ENCODE assay signal across 8 mouse cellular contexts in the genomic region with DNA sequence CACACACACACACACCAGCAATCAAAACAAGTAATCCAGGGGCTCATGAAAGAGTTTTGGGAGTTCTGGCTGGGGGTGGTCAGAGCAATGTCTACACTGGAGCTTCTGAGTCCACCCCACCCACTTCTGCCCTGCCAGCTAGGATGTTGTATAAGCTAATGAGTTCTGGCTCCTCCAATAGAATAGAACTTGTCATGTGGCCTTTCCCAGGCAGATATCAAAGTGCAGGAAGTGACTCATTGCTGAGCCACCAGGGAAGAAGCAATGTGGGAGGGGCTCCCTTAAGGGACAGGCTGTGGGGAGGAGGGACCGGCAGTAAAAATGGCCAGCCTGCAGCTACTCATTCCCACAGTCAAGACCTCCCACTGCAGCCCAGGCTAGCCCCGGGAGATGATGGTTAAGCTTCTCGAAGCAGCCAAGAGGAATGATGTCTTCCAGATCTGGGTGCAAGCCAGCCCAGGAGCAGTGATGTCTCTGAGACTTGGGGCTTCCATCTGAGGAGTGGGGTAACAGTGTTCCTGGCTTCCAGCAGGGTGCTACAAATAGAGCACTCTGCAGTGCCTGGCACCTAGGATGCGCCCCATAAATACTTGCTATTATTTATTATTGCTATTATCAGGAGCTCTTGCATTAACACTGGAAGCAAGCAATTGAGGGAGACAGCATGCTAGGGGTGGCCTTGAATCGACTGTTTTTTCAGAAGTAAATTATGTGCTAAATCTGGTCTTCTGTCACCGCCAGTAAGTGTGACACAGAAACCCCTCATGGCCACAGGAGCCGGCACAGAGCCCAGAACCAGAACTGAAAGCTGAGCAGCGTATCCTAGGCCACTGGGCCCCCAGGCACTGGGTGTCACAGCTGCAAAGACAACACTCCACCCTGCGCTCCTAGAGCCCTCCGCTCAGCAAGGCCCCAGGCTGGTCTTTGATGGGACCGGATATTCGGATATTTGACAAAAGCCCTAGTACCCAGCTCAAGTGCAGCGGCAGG.
DNase-seq lines count a peak whose midpoint lies in the region; ATAC-seq and TF ChIP-seq lines count a peak whose summit lies in the region.

No protein-coding gene starts in this region.

- no peak for TF ChIP-seq RAD21 in MEL (IDR thresholded peaks at IDR 0.05; ENCODE audit: low read depth, low read length)

- TF ChIP-seq CTCF in MEL (IDR thresholded peaks at IDR 0.05 in 2 of 3, conservative IDR thresholded peaks at IDR 0.05 in 1 of 3; ENCODE audit: control insufficient read depth in 1 of 3, insufficient read depth in 1 of 3, low read depth in 2 of 3, low read length in 3 of 3, poor library complexity in 1 of 3, severe bottlenecking in 1 of 3) = no peak
- TF ChIP-seq CTCF in embryonic fibroblast, embryonic 13.5 days (IDR thresholded peaks at IDR 0.05; ENCODE audit: borderline replicate concordance, insufficient read depth, low read length) = no peak
- TF ChIP-seq CTCF in hindbrain, postnatal 0 days (IDR thresholded peaks at IDR 0.05; ENCODE audit: low read depth) = no peak
- no peak for TF ChIP-seq CTCF in olfactory bulb, adult 2 months (IDR thresholded peaks at IDR 0.05; ENCODE audit: insufficient read depth, low read depth, low read length)

- no peaks in the 10 kb centered on the region for H3K27me3 ChIP-seq in MEL (ENCODE audit: control insufficient read depth in 1 of 2, insufficient read depth in 2 of 2, low read length in 2 of 2)
- H3K27me3 ChIP-seq in hindbrain, postnatal 0 days (ENCODE audit: insufficient read depth, low read length) = no peaks in the 10 kb centered on the region
- H3K27me3 ChIP-seq in limb, embryonic 14.5 days (ENCODE audit: control insufficient read depth, insufficient read depth, low read length) = no peaks in the 10 kb centered on the region

- peak overlapping the region; percentile 55; the same call in 1 of the 2 replicates for H3K9ac ChIP-seq in MEL (ENCODE audit: control insufficient read depth, low read depth, low read length, poor library complexity, severe bottlenecking)
- no peak overlapping the region for H3K9ac ChIP-seq in hindbrain, postnatal 0 days (replicated peaks; ENCODE audit: low read length)
- H3K9ac ChIP-seq in limb, embryonic 14.5 days (ENCODE audit: low read depth, low read length, severe bottlenecking) = no peak overlapping the region

- no peaks in the 10 kb centered on the region for H3K79me2 ChIP-seq in MEL (ENCODE audit: control insufficient read depth, insufficient read depth, low read length, poor library complexity)

- ATAC-seq in hindbrain, postnatal 0 days = 0 out of 2 replicates have a peak, but pooled peaks have one; percentile 30
- ATAC-seq in limb, embryonic 14.5 days (ENCODE audit: low FRiP score, low read depth) = no peak

- WGBS in hindbrain, postnatal 0 days = 51% methylated on average over 13 of the region's 13 CpGs
- WGBS in limb, embryonic 14.5 days = 48% methylated on average over 13 of the region's 13 CpGs
- 53% methylated on average over 13 of the region's 13 CpGs for WGBS in olfactory bulb, adult 2 months

- no peak for TF ChIP-seq EP300 in MEL (IDR thresholded peaks at IDR 0.05; ENCODE audit: low read depth in 1 of 2, low read length in 2 of 2)

- TF ChIP-seq POLR2A in MEL (IDR thresholded peaks at IDR 0.05; ENCODE audit: control insufficient read depth in 1 of 2, insufficient read depth in 1 of 2, low read depth in 1 of 2, low read length in 2 of 2, poor library complexity in 1 of 2) = no peak; a peak in 1 of 4 replicates
- no peak for TF ChIP-seq POLR2A in embryonic fibroblast, embryonic 13.5 days (IDR thresholded peaks at IDR 0.05; ENCODE audit: low read depth, low read length)
- TF ChIP-seq POLR2A in limb, embryonic 14.5 days (IDR thresholded peaks at IDR 0.05; ENCODE audit: borderline replicate concordance, extremely low read depth, insufficient read depth, insufficient read length) = no peak
- TF ChIP-seq POLR2A in olfactory bulb, adult 2 months (IDR thresholded peaks at IDR 0.05; ENCODE audit: insufficient read depth, low read depth, low read length) = no peak

- peak overlapping the region; percentile 84 for H3K27ac ChIP-seq in MEL (ENCODE audit: control insufficient read depth, low read depth, low read length)
- peak overlapping the region; percentile 85 for H3K27ac ChIP-seq in embryonic fibroblast, embryonic 13.5 days (ENCODE audit: insufficient read depth, low read length)
- no peak overlapping the region for H3K27ac ChIP-seq in hindbrain, postnatal 0 days
- no peak overlapping the region for H3K27ac ChIP-seq in limb, embryonic 14.5 days (replicated peaks; ENCODE audit: low read depth, low read length)
- peak overlapping the region; percentile 76; the same call in 1 of the 2 replicates for H3K27ac ChIP-seq in olfactory bulb, adult 2 months (ENCODE audit: insufficient read depth, low read depth, low read length)

- no peaks in the 10 kb centered on the region for H3K36me3 ChIP-seq in MEL (ENCODE audit: control insufficient read depth in 1 of 2, insufficient read depth in 2 of 2, low read length in 2 of 2)
- H3K36me3 ChIP-seq in hindbrain, postnatal 0 days (ENCODE audit: insufficient read depth, low read length) = no peaks in the 10 kb centered on the region
- no peaks in the 10 kb centered on the region for H3K36me3 ChIP-seq in limb, embryonic 14.5 days (ENCODE audit: control insufficient read depth, insufficient read depth, low read length)

- DNase-seq in embryo, embryonic 10 days (ENCODE audit: low spot score) = peak; percentile 66
- no peak for DNase-seq in embryo, embryonic 9.5 days (ENCODE audit: extremely low spot score)
- DNase-seq in MEL (ENCODE audit: low read depth, low spot score) = peak; percentile 52
- DNase-seq in hindbrain, postnatal 0 days (ENCODE audit: low spot score) = peak; percentile 50
- peak; percentile 23 for DNase-seq in limb, embryonic 14.5 days (ENCODE audit: low spot score)
- no peak for DNase-seq in testis, postnatal 14 days (ENCODE audit: low spot score)

- no peak overlapping the region for H3K4me3 ChIP-seq in MEL (ENCODE audit: control insufficient read depth in 1 of 2, insufficient read depth in 1 of 2, low read depth in 2 of 2, low read length in 2 of 2)
- H3K4me3 ChIP-seq in embryonic fibroblast, embryonic 13.5 days (ENCODE audit: insufficient read depth, low read length) = no peak overlapping the region
- H3K4me3 ChIP-seq in hindbrain, postnatal 0 days (ENCODE audit: low read length) = no peak overlapping the region
- no peak overlapping the region for H3K4me3 ChIP-seq in limb, embryonic 14.5 days (replicated peaks; ENCODE audit: low read length)
- no peak overlapping the region for H3K4me3 ChIP-seq in olfactory bulb, adult 2 months (ENCODE audit: insufficient read depth, low read depth, low read length)

- H3K4me1 ChIP-seq in MEL (ENCODE audit: control insufficient read depth in 1 of 2, insufficient read depth in 2 of 2, low read length in 2 of 2) = no peaks in the 10 kb centered on the region
- peaks cover 5% of the 10 kb centered on the region; the same call in 1 of the 2 replicates for H3K4me1 ChIP-seq in embryonic fibroblast, embryonic 13.5 days (ENCODE audit: control insufficient read depth, insufficient read depth, low read length)
- peaks cover 10% of the 10 kb centered on the region; the same call in 1 of the 2 replicates for H3K4me1 ChIP-seq in hindbrain, postnatal 0 days (ENCODE audit: insufficient read depth, low read length)
- H3K4me1 ChIP-seq in limb, embryonic 14.5 days (ENCODE audit: control insufficient read depth, insufficient read depth, low read length) = no peaks in the 10 kb centered on the region
- H3K4me1 ChIP-seq in olfactory bulb, adult 2 months (ENCODE audit: control insufficient read depth, insufficient read depth, low read length) = peaks cover 46% of the 10 kb centered on the region

- H3K4me2 ChIP-seq in hindbrain, postnatal 0 days (ENCODE audit: low read depth, low read length) = no peak overlapping the region
- no peak overlapping the region for H3K4me2 ChIP-seq in limb, embryonic 14.5 days (replicated peaks; ENCODE audit: low read depth, low read length, severe bottlenecking)

- H3K9me3 ChIP-seq in MEL (replicated peaks; ENCODE audit: insufficient read depth, low read length) = no peaks in the 10 kb centered on the region
- H3K9me3 ChIP-seq in hindbrain, postnatal 0 days (ENCODE audit: low read length) = no peaks in the 10 kb centered on the region
- H3K9me3 ChIP-seq in limb, embryonic 14.5 days (ENCODE audit: control insufficient read depth, low read length) = no peaks in the 10 kb centered on the region

TF ChIP-seq in MEL, 35 proteins besides CTCF, POLR2A, EP300 and RAD21:
- peak; percentile 15; the same call in 1 of the 2 replicates for TF ChIP-seq MAX (IDR thresholded peaks at IDR 0.05; ENCODE audit: low read length)
- TF ChIP-seq USF1 (IDR thresholded peaks at IDR 0.05; ENCODE audit: low read depth, low read length) = peak; percentile 56
- TF ChIP-seq HCFC1 (IDR thresholded peaks at IDR 0.05; ENCODE audit: low read depth, low read length) = no peak

Comparison
In these comparisons a context has a peak if more than half of its experiments do, and no peak if none do; other contexts are left out.
1. DNase-seq: peak in embryo, embryonic 10 days (single experiment), MEL (single experiment), hindbrain, postnatal 0 days (single experiment) and limb, embryonic 14.5 days (single experiment); none in embryo, embryonic 9.5 days (single experiment) and testis, postnatal 14 days (single experiment).
2. H3K27ac ChIP-seq: peak in MEL (single experiment), embryonic fibroblast, embryonic 13.5 days (single experiment) and olfactory bulb, adult 2 months (single experiment); none in hindbrain, postnatal 0 days (single experiment) and limb, embryonic 14.5 days (single experiment).